Mouse (Mus musculus): ENCODE results near the gene P2rx2. TPM values are rescaled to one million over a fixed set of nuclear protein-coding genes. Genes with fewer than 3 reads are reported as not detected.

The P2rx2 gene
- polyA plus RNA-seq, 1 experiment from 2014 or later, result 0.09 TPM

DNA sequence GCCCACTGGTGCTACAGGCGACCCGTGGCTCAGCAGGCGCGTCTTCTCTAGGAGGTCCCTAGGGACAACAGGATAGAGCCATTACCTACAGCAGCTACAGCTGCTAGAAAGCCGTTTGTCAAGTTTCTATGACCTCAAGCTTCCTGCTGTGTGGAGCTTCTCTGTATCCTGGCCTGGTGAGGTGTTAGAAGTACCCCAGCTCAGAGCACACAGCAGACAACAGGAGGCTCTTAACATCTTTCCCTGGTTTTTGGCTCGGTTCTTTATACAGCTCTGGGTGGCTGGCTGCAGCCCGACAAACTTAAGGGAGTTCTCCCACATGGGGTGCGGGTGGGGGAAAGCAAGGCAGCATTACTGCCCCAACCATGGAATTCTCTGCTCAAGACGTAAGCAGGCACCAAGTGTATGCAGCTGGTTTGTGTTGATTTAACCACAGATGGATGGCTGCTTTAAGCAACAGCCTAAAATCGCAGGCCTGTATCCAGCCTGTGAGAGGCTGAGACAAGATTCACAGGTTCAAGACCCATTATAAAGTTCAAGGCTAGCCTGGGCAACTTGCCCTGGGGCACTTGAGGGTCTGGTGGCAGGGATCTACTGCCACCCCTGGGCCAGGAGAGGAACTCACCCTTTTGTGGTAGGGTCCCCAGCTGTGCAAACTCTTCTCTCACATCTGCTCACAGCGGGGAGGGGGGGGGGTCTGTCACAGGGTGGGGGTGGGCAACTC, 21.0 kb upstream of the P2rx2 start:
- WGBS (ENCODE audit: insufficient replicate concordance), result 70% methylated on average over 11 of the region's 11 CpGs
- DNase-seq (no peak), ATAC-seq (peak; percentile 11; the same call in 1 of the 2 replicates)
- H3K9ac ChIP-seq (replicated peaks), result 0 out of 2 replicates have a peak overlapping the region, but pooled peaks have one; percentile 46
- TF ChIP-seq EP300 (IDR thresholded peaks at IDR 0.05; ENCODE audit: low read depth), result no peak
- no peak for TF ChIP-seq CTCF (IDR thresholded peaks at IDR 0.05; ENCODE audit: low read depth)
- peak overlapping the region; percentile 81 for H3K4me2 ChIP-seq (ENCODE audit: low read depth, low read length)
- H3K9me3 ChIP-seq (ENCODE audit: low read length), result no peaks in the 10 kb centered on the region
- H3K27me3 ChIP-seq (ENCODE audit: insufficient read depth, low read length), result no peaks in the 10 kb centered on the region
- H3K4me1 ChIP-seq (ENCODE audit: insufficient read depth), result peaks cover 5% of the 10 kb centered on the region; the same call in 1 of the 2 replicates
- H3K4me3 ChIP-seq (ENCODE audit: low read depth, low read length), result peak overlapping the region; percentile 45
- peaks cover 6% of the 10 kb centered on the region; the same call in 1 of the 2 replicates for H3K36me3 ChIP-seq (replicated peaks; ENCODE audit: insufficient read depth, low read length)
- H3K27ac ChIP-seq (ENCODE audit: low read depth), result no peak overlapping the region

DNA sequence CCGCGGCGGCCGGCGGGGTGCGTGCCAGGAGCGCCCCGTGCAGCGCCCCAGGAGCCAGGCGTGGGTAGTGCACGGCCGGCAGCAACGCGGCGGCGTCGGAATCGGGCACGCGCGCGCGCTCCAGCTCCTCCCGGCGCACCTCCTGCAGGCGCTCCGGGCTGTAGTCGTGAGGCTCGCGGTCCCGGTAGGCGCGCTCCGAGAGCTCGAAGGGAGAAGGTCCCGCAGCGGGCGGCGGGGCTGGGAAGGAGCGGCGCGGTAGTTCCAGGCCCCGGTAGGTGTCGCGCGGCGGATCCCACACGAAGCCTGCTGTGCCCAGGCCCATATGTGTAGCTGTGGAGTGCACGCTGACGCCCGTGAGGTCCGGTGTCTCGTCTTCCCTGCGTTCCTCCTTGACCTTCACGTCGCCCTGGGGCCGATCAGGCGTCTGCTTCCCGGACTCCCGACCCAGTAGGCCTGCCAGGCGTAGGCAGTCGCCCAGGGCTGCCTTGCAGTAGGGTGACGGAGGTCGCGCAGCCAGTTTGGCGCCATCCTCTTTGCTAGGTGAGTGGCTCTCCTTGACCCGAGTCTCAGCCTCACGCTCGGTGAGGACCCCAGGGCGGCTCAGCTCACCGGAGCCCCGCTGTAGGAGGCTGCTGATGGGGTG, 20.3 kb upstream of the P2rx2 start:
- H3K27me3 ChIP-seq (ENCODE audit: insufficient read depth, low read length), result no peaks in the 10 kb centered on the region
- H3K4me3 ChIP-seq (ENCODE audit: low read depth, low read length), result peak overlapping the region; percentile 45
- 7% methylated on average over 66 of the region's 72 CpGs for WGBS (ENCODE audit: insufficient replicate concordance)
- peak; percentile 87 for ATAC-seq
- peaks cover 6% of the 10 kb centered on the region; the same call in 1 of the 2 replicates for H3K36me3 ChIP-seq (replicated peaks; ENCODE audit: insufficient read depth, low read length)
- peak; percentile 82 for DNase-seq
- peak overlapping the region; percentile 81 for H3K4me2 ChIP-seq (ENCODE audit: low read depth, low read length)
- no peak for TF ChIP-seq EP300 (IDR thresholded peaks at IDR 0.05; ENCODE audit: low read depth)
- TF ChIP-seq CTCF (IDR thresholded peaks at IDR 0.05; ENCODE audit: low read depth), result 0 out of 2 replicates have a peak, but pooled peaks have one; percentile 12
- peaks cover 5% of the 10 kb centered on the region; the same call in 1 of the 2 replicates for H3K4me1 ChIP-seq (ENCODE audit: insufficient read depth)
- no peak overlapping the region for H3K27ac ChIP-seq (ENCODE audit: low read depth)
- no peaks in the 10 kb centered on the region for H3K9me3 ChIP-seq (ENCODE audit: low read length)
- H3K9ac ChIP-seq (replicated peaks), result 0 out of 2 replicates have a peak overlapping the region, but pooled peaks have one; percentile 46

DNA sequence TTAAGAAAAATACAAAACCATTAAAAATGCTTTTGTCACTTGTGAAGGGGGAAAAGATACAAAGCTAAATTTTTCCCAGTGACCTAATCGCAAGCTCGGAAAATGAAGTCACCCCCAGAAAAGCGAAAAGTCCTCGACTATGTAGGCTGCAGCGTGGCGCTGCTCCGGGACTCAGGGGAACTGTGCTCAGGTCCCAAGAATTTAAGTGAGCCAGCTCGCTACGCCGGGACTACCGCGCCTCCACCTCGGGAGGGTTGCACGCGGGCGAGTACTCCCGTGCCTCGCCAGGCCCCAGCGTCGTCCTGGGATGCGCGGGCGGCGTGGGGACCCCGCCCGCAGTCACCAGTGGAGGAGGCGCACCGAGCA, 19.8 kb upstream of the P2rx2 start:
- peak overlapping the region; percentile 81 for H3K4me2 ChIP-seq (ENCODE audit: low read depth, low read length)
- H3K4me1 ChIP-seq (ENCODE audit: insufficient read depth), result peaks cover 5% of the 10 kb centered on the region; the same call in 1 of the 2 replicates
- peak overlapping the region; percentile 45 for H3K4me3 ChIP-seq (ENCODE audit: low read depth, low read length)
- H3K9ac ChIP-seq (replicated peaks), result no peak overlapping the region
- 1% methylated on average over 28 of the region's 28 CpGs for WGBS (ENCODE audit: insufficient replicate concordance)
- H3K9me3 ChIP-seq (ENCODE audit: low read length), result no peaks in the 10 kb centered on the region
- TF ChIP-seq CTCF (IDR thresholded peaks at IDR 0.05; ENCODE audit: low read depth), result no peak
- no peak for TF ChIP-seq EP300 (IDR thresholded peaks at IDR 0.05; ENCODE audit: low read depth)
- H3K27ac ChIP-seq (ENCODE audit: low read depth), result no peak overlapping the region
- H3K36me3 ChIP-seq (replicated peaks; ENCODE audit: insufficient read depth, low read length), result peaks cover 4% of the 10 kb centered on the region; the same call in 1 of the 2 replicates
- no peaks in the 10 kb centered on the region for H3K27me3 ChIP-seq (ENCODE audit: insufficient read depth, low read length)
- DNase-seq (no peak), ATAC-seq (peak; percentile 38)

DNA sequence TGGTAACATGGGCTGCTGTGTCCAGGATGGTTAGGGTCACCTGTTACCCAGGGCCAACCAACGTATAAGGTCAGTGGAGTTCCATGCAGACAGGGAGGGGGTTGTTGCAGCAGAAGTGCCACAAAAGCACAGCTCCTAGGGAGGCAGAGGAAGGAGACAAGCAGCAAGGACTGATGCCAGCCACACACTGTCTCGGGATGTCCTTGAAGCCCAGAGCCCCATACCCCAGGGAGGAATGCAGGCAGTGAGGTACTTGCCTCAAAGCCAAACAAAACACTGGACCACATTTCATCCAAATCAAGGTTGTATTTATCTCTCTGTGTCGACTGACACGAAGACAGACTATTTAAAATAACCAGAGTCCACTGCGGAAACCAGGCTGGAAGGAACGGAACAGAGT, 18.5 kb upstream of the P2rx2 start:
- peaks cover 5% of the 10 kb centered on the region; the same call in 1 of the 2 replicates for H3K4me1 ChIP-seq (ENCODE audit: insufficient read depth)
- H3K36me3 ChIP-seq (replicated peaks; ENCODE audit: insufficient read depth, low read length), result no peaks in the 10 kb centered on the region
- H3K27me3 ChIP-seq (ENCODE audit: insufficient read depth, low read length), result no peaks in the 10 kb centered on the region
- DNase-seq (no peak), ATAC-seq (no peak)
- H3K9ac ChIP-seq (replicated peaks), result no peak overlapping the region
- H3K4me2 ChIP-seq (ENCODE audit: low read depth, low read length), result no peak overlapping the region
- no peak for TF ChIP-seq CTCF (IDR thresholded peaks at IDR 0.05; ENCODE audit: low read depth)
- TF ChIP-seq EP300 (IDR thresholded peaks at IDR 0.05; ENCODE audit: low read depth), result no peak
- H3K9me3 ChIP-seq (ENCODE audit: low read length), result no peaks in the 10 kb centered on the region
- no peak overlapping the region for H3K27ac ChIP-seq (ENCODE audit: low read depth)
- H3K4me3 ChIP-seq (ENCODE audit: low read depth, low read length), result no peak overlapping the region
- 80% methylated on average over 6 of the region's 6 CpGs for WGBS (ENCODE audit: insufficient replicate concordance)

DNA sequence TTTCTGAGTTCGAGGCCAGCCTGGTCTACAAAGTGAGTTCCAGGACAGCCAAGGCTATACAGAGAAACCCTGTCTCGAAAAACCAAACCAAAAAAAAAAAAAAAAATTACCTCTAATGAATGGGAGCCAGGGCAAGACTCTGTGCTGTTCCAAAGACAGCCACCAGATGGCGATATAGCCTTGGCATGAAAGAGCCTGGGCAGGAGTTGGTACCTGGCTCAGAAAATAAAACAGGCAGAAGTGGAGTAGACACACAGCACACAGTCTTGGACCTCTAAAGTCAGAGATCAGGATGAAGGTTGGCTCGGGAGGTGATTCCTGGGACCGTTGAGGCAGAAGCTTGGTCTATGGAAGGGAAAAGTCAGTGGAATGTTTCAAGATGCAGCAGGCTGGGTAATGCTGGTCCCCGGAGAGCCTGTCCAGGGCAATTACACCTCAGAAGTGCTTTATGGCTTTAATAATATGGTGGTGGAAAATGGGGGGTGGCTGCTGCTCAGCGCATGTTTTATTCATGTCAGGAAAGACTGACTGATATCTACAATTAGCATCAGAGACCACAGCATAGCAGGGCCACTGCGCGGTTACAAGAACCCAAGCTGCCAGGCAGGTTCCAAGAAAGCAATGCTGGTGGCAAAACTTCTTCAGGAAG, 14.6 kb upstream of the P2rx2 start:
- Histone ChIP-seq H3K27ac (ENCODE audit: low read depth) (no peak overlapping the region), H3K9me3 (ENCODE audit: low read length) (no peaks in the 10 kb centered on the region), H3K27me3 (ENCODE audit: insufficient read depth, low read length) (no peaks in the 10 kb centered on the region), H3K36me3 (replicated peaks; ENCODE audit: insufficient read depth, low read length) (no peaks in the 10 kb centered on the region), H3K4me3 (ENCODE audit: low read depth, low read length) (no peak overlapping the region), H3K9ac (replicated peaks) (no peak overlapping the region), H3K4me1 (ENCODE audit: insufficient read depth) (no peaks in the 10 kb centered on the region), H3K4me2 (ENCODE audit: low read depth, low read length) (no peak overlapping the region)
- TF ChIP-seq CTCF (IDR thresholded peaks at IDR 0.05; ENCODE audit: low read depth), result peak; percentile 93
- no peak for TF ChIP-seq EP300 (IDR thresholded peaks at IDR 0.05; ENCODE audit: low read depth)
- 42% methylated on average over 9 of the region's 9 CpGs for WGBS (ENCODE audit: insufficient replicate concordance)
- ATAC-seq (peak; percentile 67), DNase-seq (peak; percentile 85)

DNA sequence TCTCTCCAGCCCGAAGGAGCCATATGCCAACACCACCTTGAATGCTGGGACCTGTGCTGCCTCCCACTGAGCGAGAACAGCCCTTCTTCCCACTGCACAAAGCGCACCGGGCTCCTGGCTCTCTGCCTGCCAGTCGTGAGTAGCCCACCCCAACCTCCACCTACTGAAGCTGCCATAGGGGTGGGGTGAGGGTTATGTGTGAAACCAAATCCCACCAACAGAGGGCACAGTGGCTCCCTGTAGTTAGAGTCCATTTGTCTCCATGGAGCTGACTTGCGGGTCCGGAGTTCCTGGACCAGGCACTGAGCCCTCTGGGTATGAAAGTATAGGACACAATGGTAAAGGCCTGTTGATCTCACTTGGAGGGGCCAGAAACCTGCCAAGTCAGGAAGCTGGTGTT, 11.7 kb upstream of the P2rx2 start:
- TF ChIP-seq EP300 (IDR thresholded peaks at IDR 0.05; ENCODE audit: low read depth) (no peak), CTCF (IDR thresholded peaks at IDR 0.05; ENCODE audit: low read depth) (peak; percentile 59)
- H3K4me2 ChIP-seq (ENCODE audit: low read depth, low read length), result no peak overlapping the region
- DNase-seq (peak; percentile 43), ATAC-seq (peak; percentile 35; the same call in 1 of the 2 replicates)
- no peak overlapping the region for H3K4me3 ChIP-seq (ENCODE audit: low read depth, low read length)
- no peaks in the 10 kb centered on the region for H3K9me3 ChIP-seq (ENCODE audit: low read length)
- H3K4me1 ChIP-seq (ENCODE audit: insufficient read depth), result no peaks in the 10 kb centered on the region
- no peak overlapping the region for H3K27ac ChIP-seq (ENCODE audit: low read depth)
- H3K36me3 ChIP-seq (replicated peaks; ENCODE audit: insufficient read depth, low read length), result no peaks in the 10 kb centered on the region
- H3K9ac ChIP-seq (replicated peaks), result no peak overlapping the region
- 16% methylated on average over 7 of the region's 7 CpGs for WGBS (ENCODE audit: insufficient replicate concordance)
- no peaks in the 10 kb centered on the region for H3K27me3 ChIP-seq (ENCODE audit: insufficient read depth, low read length)
